Mouse (Mus musculus) ES-Bruce4 (cell line): ENCODE measurements around the gene Sgsm2.

Experiments used
- CTCF ChIP-seq: IDR thresholded peaks from one replicate; pipeline ENCODE4 v1.8.1; 2011; ENCODE audit warnings: low read depth, low read length
- POLR2A ChIP-seq: IDR thresholded peaks from one replicate; pipeline ENCODE4 v1.8.1; 2011; ENCODE audit warnings: low read length; ENCODE audit not compliant: insufficient read depth

- TF ChIP-seq POLR2A (no peak), CTCF (no peak)
Observed at GRCm38 (mm10) chr11:74840739-74841138, 56.1 kb downstream of the Sgsm2 start.
